Mouse (Mus musculus): ENCODE measurements around the gene Sun1. TPM values are rescaled to one million over a fixed set of nuclear protein-coding genes. Genes with fewer than 3 reads are reported as not detected.
A peak's percentile ranks its signal among the peaks of the same experiment; 100 is the strongest.

Sun1 gene
- polyA plus RNA-seq, 1 experiment from 2014 or later: 48.9 TPM

DNA sequence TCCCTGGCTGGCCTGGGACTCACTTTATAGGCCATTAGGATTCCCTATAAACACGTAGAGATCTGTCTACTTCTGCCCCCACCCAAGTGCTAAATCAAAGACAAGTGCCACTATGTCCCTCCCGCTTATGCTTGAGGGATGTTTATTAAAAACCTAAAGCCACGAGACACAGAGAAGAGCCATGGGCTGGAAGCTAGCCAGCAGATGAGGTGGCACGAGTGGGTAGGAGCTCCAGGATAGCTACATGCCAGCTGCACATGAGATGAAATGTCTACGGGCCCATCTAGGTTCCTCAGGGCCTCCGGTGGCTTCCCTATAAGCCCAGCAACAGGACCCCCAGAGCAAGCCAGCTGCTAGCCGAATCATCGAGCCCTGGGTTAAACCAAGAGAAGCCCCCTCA is 76.8 kb downstream of the Sun1 start:
- no peaks in the 10 kb centered on the region; the same call in 1 of the 2 replicates for H3K36me3 ChIP-seq (ENCODE audit: control insufficient read depth, insufficient read depth, low read length)
- WGBS: 85% methylated on average over 8 of the region's 8 CpGs
- no peak for ATAC-seq (ENCODE audit: insufficient read depth, low FRiP score, low TSS enrichment)
- H3K9ac ChIP-seq (ENCODE audit: low read length): no peak overlapping the region
- no peak overlapping the region for H3K4me3 ChIP-seq (ENCODE audit: low read depth, low read length)
- DNase-seq (ENCODE audit: low spot score): no peak
- no peak overlapping the region for H3K27ac ChIP-seq (ENCODE audit: low read depth, low read length)
- H3K27me3 ChIP-seq (ENCODE audit: control insufficient read depth, insufficient read depth, low read length): no peaks in the 10 kb centered on the region
- H3K4me1 ChIP-seq (ENCODE audit: control insufficient read depth, insufficient read depth, low read length): no peaks in the 10 kb centered on the region
- no peaks in the 10 kb centered on the region for H3K9me3 ChIP-seq (ENCODE audit: control insufficient read depth, low read length)
- H3K4me2 ChIP-seq (ENCODE audit: low read depth): no peak overlapping the region

DNA sequence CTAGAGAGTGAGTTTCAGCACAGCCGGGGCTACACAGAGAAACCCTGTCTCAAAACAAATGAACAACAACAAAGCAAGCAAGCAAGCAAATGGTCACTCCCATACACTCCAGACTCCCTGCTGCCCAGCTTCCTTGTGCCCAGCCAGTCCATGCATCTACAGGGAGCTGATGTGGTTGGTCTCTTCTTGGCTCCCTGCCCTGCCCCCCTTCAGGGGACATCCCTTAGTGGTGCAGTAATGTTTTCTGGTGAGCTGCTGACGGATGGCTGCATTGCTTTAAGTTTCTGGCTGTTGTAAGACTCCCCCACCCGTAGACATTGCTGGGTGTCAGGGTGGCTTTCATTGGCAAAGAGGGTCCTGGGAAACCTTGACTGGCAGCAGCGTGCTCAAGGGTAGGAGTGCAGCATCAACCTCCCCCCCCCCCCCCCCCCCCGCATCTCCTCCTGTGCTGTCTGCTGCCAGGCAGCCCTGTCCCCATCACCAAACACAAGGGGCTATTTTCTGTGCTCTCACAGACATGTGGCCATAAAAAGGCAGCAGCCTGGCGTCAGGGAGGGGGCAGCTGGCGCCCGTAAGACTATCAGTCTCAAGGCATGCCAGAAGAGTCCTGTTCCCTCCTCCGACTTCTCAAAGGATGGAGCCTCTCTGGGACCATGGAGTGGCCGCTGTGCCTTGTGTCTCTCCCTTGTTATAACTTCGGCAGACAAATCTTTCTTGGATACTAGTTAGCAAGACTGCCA is 81.1 kb downstream of the Sun1 start:
- no peak overlapping the region for H3K4me3 ChIP-seq (ENCODE audit: low read depth, low read length)
- no peaks in the 10 kb centered on the region for H3K27me3 ChIP-seq (ENCODE audit: control insufficient read depth, insufficient read depth, low read length)
- no peaks in the 10 kb centered on the region for H3K36me3 ChIP-seq (ENCODE audit: control insufficient read depth, insufficient read depth, low read length)
- H3K4me2 ChIP-seq (ENCODE audit: low read depth): no peak overlapping the region
- 52% methylated on average over 11 of the region's 11 CpGs for WGBS
- H3K9me3 ChIP-seq (ENCODE audit: control insufficient read depth, low read length): no peaks in the 10 kb centered on the region
- no peak overlapping the region for H3K27ac ChIP-seq (ENCODE audit: low read depth, low read length)
- no peak overlapping the region for H3K9ac ChIP-seq (ENCODE audit: low read length)
- DNase-seq (ENCODE audit: low spot score) (no peak), ATAC-seq (ENCODE audit: insufficient read depth, low FRiP score, low TSS enrichment) (no peak)
- H3K4me1 ChIP-seq (ENCODE audit: control insufficient read depth, insufficient read depth, low read length): no peaks in the 10 kb centered on the region

DNA sequence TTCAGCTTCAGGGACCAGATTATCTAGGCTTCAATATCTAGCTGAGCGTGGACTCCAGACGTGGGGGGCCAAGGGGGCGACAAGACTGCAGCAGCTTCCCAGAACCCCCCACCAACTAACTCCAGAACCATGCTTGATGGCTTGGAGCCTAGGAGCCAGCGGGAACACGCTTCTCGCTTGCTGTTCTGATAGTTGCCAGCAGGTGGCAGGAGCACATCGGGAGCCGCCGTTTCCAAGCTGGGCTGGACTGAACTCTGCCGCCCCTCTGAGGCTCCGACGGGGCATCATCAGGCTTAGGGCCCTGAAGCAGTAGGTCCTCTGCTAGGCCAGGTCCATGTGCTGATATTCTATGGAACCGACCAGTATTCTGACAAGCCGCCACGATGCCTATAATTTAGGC is 81.8 kb downstream of the Sun1 start:
- H3K4me1 ChIP-seq (ENCODE audit: control insufficient read depth, insufficient read depth, low read length): no peaks in the 10 kb centered on the region
- DNase-seq (ENCODE audit: low spot score) (peak; percentile 88), ATAC-seq (ENCODE audit: insufficient read depth, low FRiP score, low TSS enrichment) (no peak)
- no peak overlapping the region for H3K27ac ChIP-seq (ENCODE audit: low read depth, low read length)
- H3K9me3 ChIP-seq (ENCODE audit: control insufficient read depth, low read length): no peaks in the 10 kb centered on the region
- 6% methylated on average over 15 of the region's 15 CpGs for WGBS
- H3K9ac ChIP-seq (ENCODE audit: low read length): no peak overlapping the region
- H3K4me2 ChIP-seq (ENCODE audit: low read depth): no peak overlapping the region
- H3K27me3 ChIP-seq (ENCODE audit: control insufficient read depth, insufficient read depth, low read length): no peaks in the 10 kb centered on the region
- H3K36me3 ChIP-seq (ENCODE audit: control insufficient read depth, insufficient read depth, low read length): no peaks in the 10 kb centered on the region
- no peak overlapping the region for H3K4me3 ChIP-seq (ENCODE audit: low read depth, low read length)

DNA sequence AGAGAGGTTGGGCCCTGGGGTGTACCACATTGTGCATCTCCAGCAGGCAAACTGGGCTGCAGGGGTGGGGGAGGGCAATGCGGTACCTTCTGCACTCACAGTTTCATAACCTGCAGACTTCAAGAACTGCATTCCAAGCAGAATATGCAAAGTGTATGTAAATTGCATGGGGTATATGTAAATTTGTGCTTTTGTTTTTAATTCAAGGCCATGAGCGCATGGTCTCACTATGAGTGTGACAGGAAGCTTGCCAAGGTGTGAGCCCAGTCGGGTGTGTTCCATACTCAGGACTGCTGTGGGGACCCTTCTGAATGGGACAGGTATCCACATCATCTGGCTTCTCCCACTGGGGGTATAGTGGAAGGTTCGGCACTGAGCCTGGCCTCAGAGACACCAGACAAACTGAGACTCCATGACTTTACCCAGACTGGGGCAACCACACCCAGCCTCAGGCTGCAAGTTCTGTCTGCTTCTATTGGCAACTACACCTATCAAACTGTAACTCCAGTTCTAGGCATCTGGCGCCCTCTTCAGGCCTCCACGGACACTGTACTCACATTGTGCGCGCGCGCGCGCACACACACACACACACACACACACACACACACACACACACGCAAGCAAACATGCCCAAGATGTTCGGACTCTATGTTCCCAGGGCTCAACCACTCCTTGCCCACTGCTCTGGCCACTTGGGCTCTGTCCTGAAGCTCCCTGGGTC is 83.2 kb downstream of the Sun1 start:
- Histone ChIP-seq H3K36me3 (ENCODE audit: control insufficient read depth, insufficient read depth, low read length) (no peaks in the 10 kb centered on the region), H3K9me3 (ENCODE audit: control insufficient read depth, low read length) (no peaks in the 10 kb centered on the region), H3K27ac (ENCODE audit: low read depth, low read length) (no peak overlapping the region), H3K27me3 (ENCODE audit: control insufficient read depth, insufficient read depth, low read length) (no peaks in the 10 kb centered on the region), H3K9ac (ENCODE audit: low read length) (no peak overlapping the region), H3K4me3 (ENCODE audit: low read depth, low read length) (no peak overlapping the region), H3K4me2 (ENCODE audit: low read depth) (no peak overlapping the region), H3K4me1 (ENCODE audit: control insufficient read depth, insufficient read depth, low read length) (no peaks in the 10 kb centered on the region)
- DNase-seq (ENCODE audit: low spot score): no peak
- ATAC-seq (ENCODE audit: insufficient read depth, low FRiP score, low TSS enrichment): no peak
- WGBS: 96% methylated on average over 14 of the region's 14 CpGs

DNA sequence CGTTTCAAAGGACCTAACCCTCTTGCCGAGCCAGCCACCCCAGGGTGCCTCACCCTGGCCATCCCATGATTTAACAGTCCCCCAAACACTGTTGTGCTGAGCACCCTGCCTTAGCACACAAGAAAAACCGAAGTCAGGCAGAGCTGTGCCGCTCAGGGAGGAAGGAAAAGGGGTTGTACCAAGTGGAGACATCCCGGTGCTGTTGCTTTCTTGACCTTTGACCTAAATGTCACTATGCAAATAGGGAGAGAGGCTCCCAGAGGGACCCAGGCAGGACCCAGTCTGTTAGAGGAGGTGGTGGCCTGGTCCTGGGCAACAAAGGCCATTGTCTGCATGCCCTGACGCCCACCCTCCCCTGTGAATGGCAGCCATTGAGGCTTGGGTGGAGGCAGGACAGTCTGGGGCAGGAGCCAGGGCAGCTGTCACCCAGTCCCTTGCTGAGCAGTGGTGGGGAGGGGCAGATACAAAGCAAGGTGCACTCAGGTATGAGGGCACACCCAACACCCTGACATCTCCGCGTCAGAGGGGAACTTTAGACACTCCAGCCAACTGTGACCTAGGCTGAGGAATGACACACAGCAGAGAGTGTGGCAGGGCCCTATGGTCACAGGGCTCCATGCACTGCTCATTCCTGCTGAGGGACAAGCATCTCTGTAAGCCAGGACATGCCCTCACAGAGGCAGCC is 85.1 kb downstream of the Sun1 start:
- DNase-seq (ENCODE audit: low spot score) (no peak), ATAC-seq (ENCODE audit: insufficient read depth, low FRiP score, low TSS enrichment) (no peak)
- Histone ChIP-seq H3K4me3 (ENCODE audit: low read depth, low read length) (no peak overlapping the region), H3K9ac (ENCODE audit: low read length) (no peak overlapping the region), H3K9me3 (ENCODE audit: control insufficient read depth, low read length) (no peaks in the 10 kb centered on the region), H3K27ac (ENCODE audit: low read depth, low read length) (no peak overlapping the region), H3K36me3 (ENCODE audit: control insufficient read depth, insufficient read depth, low read length) (no peaks in the 10 kb centered on the region), H3K4me2 (ENCODE audit: low read depth) (no peak overlapping the region), H3K27me3 (ENCODE audit: control insufficient read depth, insufficient read depth, low read length) (no peaks in the 10 kb centered on the region), H3K4me1 (ENCODE audit: control insufficient read depth, insufficient read depth, low read length) (no peaks in the 10 kb centered on the region)
- WGBS: 61% methylated on average over 8 of the region's 8 CpGs

DNA sequence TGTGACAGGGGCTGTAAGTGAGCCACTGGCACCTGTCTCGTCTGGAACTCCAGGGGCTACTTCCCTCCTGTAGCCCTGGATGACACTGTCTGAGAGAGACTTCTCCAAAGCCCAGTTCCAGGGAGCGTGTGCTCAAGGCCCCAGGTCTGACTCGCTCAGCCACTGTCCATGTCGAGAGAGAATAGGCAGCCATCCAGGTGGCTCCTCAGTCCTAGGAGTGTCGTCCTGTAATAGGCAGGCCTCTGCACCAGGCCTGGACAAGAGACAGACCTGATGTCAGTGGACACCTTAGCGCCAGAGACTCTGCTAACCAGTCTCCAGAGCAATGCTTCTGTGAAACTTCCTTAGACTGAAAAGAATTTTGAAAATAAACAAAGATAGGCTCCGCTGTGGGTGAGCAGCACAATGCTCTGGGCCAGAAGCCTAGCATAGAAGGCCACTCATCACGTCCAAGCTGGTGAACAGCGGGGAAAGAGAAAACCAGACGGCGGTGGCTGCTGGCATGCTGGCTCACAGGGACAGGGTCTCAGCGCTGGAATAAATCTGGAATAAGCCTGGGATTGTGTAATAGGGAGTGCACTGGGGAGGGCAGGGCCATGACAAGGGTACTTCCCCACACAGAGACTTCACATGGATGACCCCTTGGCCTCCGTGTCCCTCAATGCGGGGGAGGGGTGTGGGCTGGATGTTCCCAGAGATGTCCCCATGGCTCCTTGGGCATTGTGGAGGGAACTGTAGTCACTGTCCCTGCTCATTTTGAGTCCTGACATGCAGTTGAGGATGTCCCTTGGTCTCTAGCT is 85.9 kb downstream of the Sun1 start:
- Histone ChIP-seq H3K27me3 (ENCODE audit: control insufficient read depth, insufficient read depth, low read length) (no peaks in the 10 kb centered on the region), H3K4me1 (ENCODE audit: control insufficient read depth, insufficient read depth, low read length) (no peaks in the 10 kb centered on the region), H3K9me3 (ENCODE audit: control insufficient read depth, low read length) (no peaks in the 10 kb centered on the region), H3K36me3 (ENCODE audit: control insufficient read depth, insufficient read depth, low read length) (no peaks in the 10 kb centered on the region), H3K27ac (ENCODE audit: low read depth, low read length) (no peak overlapping the region), H3K9ac (ENCODE audit: low read length) (no peak overlapping the region), H3K4me2 (ENCODE audit: low read depth) (no peak overlapping the region), H3K4me3 (ENCODE audit: low read depth, low read length) (no peak overlapping the region)
- ATAC-seq (ENCODE audit: insufficient read depth, low FRiP score, low TSS enrichment) (no peak), DNase-seq (ENCODE audit: low spot score) (no peak)
- WGBS: 64% methylated on average over 14 of the region's 14 CpGs

DNA sequence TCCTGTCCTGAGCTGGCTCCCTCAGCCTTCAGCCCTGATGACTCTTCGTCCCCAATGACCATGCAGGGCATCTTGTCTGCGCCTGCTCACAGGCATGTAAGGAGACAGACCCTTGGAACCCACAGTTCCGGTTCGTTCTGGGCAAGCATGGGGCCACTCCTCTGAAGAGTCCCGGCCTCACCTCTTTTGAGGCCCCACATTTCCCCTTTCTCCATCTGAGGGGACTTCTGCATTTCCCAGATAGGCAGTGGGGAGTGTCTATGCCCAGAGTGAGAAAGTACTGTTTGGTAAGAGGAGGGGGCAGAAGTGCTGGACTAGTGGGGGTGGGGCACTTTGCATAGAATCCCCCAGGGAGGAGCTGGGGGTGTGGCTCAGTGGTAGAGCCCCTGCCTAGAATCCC is 86.7 kb downstream of the Sun1 start:
- Histone ChIP-seq H3K27me3 (ENCODE audit: control insufficient read depth, insufficient read depth, low read length) (no peaks in the 10 kb centered on the region), H3K27ac (ENCODE audit: low read depth, low read length) (no peak overlapping the region), H3K4me3 (ENCODE audit: low read depth, low read length) (no peak overlapping the region), H3K4me1 (ENCODE audit: control insufficient read depth, insufficient read depth, low read length) (no peaks in the 10 kb centered on the region), H3K4me2 (ENCODE audit: low read depth) (no peak overlapping the region), H3K9me3 (ENCODE audit: control insufficient read depth, low read length) (no peaks in the 10 kb centered on the region), H3K36me3 (ENCODE audit: control insufficient read depth, insufficient read depth, low read length) (no peaks in the 10 kb centered on the region), H3K9ac (ENCODE audit: low read length) (no peak overlapping the region)
- no peak for ATAC-seq (ENCODE audit: insufficient read depth, low FRiP score, low TSS enrichment)
- WGBS: 93% methylated on average over 5 of the region's 5 CpGs
- DNase-seq (ENCODE audit: low spot score): no peak

DNA sequence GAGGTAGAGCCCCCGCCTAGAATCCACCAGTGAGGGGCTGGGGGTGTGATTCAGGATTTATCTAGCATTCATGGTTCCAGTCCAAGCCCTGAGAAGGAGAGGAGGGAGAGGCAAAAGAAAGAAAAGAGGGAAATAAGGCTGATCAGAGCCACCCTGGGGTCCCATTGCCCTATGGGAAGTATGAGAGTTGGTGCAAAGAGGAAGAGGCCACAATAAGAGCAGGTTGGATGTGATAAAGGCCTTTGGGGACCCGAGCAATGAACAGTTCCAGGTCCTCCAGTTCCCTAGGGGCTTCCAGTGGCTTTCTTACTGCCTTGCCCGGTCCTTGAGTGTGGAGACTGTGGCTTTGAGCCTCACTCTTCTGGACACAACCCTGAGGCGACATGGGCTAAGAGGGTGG is 87.3 kb downstream of the Sun1 start:
- WGBS: 86% methylated on average over 4 of the region's 4 CpGs
- Histone ChIP-seq H3K27ac (ENCODE audit: low read depth, low read length) (no peak overlapping the region), H3K27me3 (ENCODE audit: control insufficient read depth, insufficient read depth, low read length) (no peaks in the 10 kb centered on the region), H3K4me3 (ENCODE audit: low read depth, low read length) (no peak overlapping the region), H3K4me1 (ENCODE audit: control insufficient read depth, insufficient read depth, low read length) (no peaks in the 10 kb centered on the region), H3K36me3 (ENCODE audit: control insufficient read depth, insufficient read depth, low read length) (no peaks in the 10 kb centered on the region), H3K9me3 (ENCODE audit: control insufficient read depth, low read length) (no peaks in the 10 kb centered on the region), H3K9ac (ENCODE audit: low read length) (no peak overlapping the region), H3K4me2 (ENCODE audit: low read depth) (no peak overlapping the region)
- ATAC-seq (ENCODE audit: insufficient read depth, low FRiP score, low TSS enrichment) (no peak), DNase-seq (ENCODE audit: low spot score) (no peak)

All from neural tube, embryonic 11.5 days (tissue).